Mouse (Mus musculus) MEL-GATA-1-ER (cell line): ENCODE measurements around the gene Cntn1.
"Not testable (repeated sequence)": the region's sequence is repeated elsewhere in the genome, so short reads cannot be mapped to it uniquely, and the experiment has no call there.

ENCODE experiments used
- DNase-seq: peaks from one replicate; pipeline ENCODE4 v3.0.0-alpha.2; 2012; ENCODE audit warnings: low read depth; ENCODE audit errors: extremely low read depth

Cntn1 gene

DNA sequence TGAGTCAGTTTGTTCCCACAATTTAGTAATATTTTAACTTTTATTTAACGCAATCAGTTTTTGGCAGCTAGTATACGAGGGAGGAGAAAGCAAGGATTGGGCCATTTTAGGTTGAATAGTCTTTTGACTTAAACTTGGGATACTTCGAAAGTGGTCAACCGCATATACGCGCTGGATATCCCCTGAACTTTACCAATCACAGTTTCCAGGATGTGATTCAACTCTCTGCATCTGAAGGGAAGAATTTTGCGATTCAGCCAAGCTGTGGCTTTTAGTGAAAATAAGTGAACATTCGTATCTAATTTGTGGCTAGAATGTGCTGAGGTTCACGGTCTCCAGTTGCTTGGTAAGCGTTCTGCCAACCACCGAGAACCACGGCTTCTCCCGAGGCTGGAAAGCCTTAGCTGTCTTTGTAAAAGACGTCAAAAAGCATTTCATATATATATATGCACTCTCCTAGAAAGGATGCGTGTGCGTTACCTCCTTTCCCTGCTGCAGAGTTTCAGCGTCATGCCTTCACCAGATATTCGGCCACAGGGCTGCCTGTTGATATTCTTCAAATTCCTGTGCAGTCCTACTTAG lies 217.9 kb downstream of the Cntn1 start:
- DNase-seq, result no peak

DNA sequence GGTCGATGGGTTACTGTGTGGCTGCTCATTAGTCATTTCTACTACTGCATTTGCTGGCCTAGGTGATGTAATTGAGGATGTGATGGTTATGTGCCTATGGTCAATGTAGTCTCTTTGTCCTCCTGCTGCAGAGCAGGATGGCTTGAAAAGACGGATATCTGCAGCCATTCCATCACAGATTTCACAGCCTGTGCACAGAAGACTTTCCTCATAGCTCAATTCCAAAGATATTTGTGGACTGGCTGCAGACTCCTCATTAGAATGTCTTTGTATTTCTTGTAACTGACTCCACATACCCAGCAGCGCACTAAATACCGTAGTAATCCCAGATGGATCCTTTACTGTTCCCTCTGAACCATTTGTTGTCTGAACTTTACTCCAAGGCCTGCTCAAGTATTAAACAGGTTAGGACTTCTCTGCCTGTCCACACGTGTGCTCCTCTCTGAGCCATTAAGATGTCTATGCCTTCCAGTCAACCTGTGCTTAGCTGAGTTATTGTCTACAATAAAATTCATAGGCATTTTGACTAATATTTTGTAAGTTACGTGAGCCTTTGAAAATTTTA lies 220.9 kb downstream of the Cntn1 start:
- no peak for DNase-seq

DNA sequence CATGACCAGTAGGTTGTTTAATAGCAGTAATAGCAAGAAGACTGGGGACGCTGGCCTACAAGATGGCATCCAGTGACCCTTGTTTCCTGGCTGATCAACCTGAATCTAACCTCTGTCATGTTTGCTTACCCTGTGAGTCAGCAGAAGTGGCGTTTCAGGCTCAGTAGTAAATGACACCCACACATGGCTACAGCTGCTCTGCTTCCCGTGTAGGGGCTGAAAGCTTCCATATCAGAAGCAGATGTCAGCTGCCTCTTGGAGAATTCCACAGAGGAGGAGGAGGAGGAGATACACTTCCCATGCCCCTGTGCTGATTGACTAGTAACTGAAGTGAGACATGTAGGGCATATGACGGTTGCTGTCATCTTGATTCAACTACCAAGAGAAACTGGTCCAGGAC lies 225.9 kb downstream of the Cntn1 start:
- no peak for DNase-seq

DNA sequence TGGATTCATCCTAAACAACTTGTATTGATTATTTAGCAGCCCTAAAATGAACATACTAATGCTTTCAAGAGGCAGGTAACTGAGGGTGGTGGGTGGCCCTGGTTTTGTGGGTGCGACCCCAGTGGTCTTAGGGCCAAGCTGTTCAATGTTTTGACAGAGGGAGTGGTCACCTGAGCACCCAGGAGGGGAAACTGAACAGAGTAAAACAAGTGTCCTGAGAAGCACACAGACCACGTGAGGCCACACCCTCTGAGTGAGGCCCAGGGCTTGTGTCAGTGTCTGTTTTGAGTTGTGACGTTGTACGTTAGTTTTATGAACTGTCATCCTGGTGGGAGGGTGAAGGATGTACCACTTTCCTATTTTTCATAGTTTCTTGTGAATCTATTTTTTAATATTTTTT lies 227.0 kb downstream of the Cntn1 start:
- DNase-seq, result no peak

DNA sequence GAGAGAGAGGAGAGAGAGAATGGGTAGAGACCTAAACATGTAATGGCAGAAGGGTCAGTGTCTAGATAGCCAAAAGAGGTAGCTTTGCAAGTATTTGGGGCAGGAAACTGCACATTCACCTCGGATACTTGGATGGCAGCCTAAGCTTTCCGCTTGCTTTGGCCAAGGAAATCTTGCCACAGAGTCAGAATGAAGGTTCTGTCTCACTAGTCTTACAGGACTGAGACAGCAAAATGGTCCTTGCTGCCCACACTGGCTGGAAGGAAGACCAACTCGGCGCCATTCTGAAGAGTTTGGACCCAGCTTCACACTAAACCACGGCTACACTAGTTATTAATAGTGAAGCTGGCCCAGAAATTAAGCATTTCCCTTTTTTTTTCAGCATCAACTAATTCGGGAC lies 230.0 kb downstream of the Cntn1 start:
- DNase-seq, result no peak

DNA sequence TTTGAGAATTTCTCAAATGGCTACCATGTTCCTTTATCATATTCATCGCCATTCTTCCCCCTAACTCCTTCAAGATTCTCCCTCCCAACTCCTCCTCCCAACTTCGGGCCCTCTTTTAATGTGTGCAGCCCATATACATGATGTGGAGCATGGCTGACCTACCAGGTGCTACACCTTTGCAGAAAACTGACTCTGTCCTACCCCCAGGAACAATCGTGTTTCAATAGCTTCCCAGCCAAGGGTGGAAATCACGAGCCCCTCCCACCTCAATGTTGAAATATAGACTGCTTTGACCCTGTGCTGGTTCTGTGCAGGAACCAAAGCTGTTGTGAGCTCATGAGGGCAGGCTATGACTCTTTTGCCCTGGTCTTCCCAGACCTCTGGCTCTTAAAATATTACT lies 236.7 kb downstream of the Cntn1 start:
- DNase-seq, result no peak

DNA sequence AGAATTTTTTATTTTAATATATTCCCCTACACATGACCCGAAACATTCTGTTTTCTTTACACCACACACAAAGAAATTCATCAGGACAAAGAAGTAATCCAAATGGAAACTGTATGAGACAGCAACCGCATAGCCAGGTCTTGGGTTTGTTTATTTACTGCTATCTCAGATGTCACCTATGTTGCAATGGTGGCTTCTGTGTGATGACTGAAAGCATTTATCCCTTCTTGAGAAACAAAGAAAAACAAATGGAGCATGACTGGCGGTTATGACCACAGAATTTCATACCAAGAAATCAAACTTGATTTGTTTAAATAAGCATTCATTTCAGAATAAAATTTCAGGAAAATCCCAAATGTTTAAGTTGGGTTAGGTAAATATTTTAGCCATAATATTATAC lies 245.5 kb downstream of the Cntn1 start:
- DNase-seq, result no peak

DNA sequence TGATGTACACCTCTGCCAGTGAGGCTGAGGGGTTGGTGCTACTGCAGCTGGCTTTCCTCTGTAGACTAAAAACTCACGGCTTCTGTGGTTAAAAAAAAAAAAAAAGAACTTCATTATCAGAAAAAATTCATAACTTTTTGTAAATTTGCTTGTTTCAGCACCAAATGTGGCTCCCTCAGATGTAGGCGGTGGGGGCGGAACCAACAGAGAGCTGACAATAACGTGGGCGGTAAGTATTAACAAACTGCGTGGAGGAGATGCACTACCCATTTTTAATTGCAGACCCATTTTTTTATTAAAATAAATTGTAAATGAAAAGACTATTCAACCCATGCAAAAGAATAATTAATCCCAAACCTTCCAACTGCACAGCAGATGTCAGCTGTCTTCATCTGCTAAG lies 251.8 kb downstream of the Cntn1 start:
- no peak for DNase-seq

DNA sequence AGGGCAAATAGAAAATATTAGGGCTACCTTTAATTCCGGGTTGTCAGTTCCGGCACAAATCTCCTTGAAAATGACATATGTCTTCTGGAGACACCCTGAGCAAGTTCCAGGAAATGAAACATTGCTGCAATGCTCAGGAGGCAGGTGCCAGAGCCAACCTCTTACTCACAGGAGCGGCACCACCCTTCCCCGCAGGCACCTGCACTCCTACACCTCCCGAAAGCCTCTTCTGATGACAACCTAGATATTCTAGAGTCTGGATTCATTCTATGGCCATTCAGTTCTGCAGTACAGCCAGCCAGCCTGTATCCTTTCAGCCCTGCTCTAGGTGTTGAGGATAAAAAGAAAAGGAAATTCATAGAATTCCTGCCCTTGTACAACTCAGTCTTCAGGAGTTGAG lies 253.3 kb downstream of the Cntn1 start:
- no peak for DNase-seq

DNA sequence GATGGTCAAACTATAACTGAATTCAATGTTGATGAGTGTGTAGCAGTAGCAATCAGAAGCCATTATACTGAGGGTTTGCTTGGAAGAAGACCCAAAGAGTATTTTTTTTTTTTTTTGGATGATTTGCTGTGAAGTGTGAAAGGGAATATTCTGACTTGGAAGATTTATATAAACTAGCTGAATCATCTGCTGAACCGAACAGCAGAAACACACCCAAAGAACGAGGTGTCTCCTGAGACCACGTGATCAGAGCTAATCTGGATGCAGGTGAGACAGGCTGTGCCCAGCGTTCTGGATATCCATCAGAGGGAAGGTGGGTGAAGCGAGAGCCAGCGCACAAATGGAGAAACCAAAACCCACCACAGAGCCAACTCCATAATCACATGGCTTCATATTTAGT lies 271.0 kb downstream of the Cntn1 start:
- DNase-seq, result no peak

DNA sequence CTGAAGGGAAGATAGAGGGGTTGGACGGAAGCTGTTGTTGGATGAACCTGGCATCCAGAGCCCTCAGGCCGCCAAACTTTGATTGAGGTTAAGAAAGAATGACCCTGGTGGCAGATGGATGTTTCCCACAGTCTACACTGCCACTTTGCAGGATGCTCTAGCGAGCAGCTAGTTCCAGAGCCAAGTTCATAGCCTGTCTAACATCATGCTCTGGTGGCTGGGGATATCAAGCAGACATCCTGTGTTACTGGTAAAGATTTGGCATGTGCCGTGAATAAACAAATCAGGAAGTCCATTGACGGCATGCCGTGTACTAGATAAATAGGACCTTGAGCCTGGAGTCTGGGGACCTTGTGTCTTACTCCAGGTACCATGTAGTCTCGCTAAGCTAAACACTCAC lies 276.1 kb downstream of the Cntn1 start:
- DNase-seq, result no peak

DNA sequence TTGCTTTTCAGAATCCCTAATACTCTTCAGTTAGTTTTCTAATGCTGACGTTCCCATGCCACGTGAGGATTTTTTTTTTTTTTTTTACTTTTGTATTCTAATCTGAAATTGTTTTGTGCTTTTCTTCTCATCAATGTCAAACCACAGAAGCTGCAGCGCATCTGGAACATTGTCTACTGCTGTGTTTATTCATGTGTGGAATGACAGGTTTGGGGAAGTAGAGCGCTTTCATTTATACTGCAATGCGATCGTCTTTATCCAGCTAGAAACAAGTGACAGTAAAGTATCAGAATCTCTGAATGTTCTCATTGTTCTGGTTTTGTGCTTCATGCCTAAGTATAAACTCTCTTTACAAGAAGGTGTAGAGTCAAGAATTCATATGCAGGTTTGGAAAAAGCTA lies 289.3 kb downstream of the Cntn1 start:
- no peak for DNase-seq

DNA sequence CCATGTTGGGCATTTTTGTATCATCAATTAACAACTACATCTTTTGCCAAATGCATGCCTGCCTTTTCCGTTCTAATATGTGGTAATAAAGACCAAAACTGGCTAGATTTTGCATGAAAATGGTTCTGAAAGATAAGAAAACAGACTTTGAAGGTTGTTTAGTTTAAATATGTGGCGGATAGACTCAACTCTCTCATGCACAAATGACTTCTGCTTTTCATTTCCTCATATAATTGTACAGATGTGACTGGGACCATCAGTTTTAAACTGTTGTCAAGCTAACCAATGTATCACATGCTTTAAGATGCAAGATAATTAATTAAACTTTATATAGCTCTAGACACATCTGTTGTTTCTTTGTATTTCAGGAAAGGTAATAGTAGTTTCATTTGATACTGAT lies 290.5 kb downstream of the Cntn1 start:
- DNase-seq, result no peak

DNA sequence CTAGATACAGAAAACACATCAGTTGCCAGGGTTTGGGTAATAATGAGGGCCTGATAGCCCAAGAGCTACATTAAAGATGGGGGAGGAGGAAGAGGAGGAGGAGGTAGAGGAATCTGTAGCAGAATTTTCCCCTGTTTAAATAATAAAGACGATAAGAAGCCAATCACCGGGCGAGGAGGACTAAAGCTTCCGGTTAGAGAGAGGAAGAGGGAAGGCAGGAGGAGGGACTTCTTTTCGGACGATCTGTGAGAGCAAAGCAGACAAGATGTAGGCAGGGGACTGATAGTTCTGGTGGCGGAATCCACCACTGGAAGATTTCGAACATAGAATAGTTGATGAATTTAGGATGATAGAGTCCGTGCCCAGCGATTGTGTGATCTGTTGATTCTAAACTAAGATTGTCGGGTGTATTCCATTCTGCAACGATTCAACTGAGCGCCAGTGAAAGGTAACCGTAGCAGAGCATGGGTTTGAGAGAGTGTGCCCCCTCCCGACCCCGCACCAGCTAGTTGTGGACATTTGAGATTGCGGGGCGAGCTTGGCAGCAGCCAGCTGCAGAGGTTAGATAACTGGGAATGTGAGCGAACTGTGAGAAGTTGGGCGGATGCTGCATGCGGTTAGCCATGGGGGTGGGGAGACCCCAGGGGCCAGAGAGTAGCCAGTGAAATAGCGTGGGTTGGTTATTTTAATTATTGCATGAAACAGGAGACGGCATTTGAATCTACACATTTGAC lies 293.3 kb downstream of the Cntn1 start:
- no peak for DNase-seq

DNA sequence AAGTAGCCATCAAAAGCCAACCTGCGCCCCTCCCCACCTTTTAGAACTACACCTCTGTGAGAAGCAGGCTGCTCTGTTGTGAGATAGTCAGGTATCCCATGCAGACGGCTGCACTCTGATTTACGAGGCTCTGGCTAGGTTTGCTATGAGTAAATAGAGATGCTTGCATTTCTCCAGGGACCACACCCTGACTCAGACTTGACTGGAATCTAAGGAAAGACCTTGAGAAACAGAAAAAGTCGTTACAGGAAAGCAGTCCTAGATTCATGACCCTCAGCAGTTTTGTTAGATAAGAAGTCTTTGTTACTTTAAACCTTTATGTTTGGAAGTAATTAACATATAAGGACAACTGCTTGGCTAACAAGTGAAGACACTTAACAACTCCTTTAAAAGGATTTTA lies 296.5 kb downstream of the Cntn1 start:
- no peak for DNase-seq

DNA sequence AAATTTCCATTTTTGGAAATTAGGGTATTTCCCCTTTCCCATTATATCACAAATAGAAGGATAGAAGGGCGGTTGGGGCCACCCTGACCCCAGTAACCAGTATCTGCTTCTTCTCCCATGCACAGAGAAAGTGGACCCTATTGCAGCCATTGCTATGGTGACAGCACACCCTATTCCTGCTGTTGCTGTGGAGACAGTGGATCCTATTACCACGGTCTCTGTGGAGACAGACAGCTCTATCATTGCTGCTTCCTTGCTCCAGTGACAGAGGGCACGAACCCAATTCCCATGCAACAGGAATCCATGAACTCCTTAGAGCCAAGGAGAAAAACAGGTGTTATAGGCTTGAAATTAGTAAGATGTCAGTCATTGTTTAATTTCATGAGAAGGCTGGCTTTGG lies 296.9 kb downstream of the Cntn1 start:
- DNase-seq, result no peak

DNA sequence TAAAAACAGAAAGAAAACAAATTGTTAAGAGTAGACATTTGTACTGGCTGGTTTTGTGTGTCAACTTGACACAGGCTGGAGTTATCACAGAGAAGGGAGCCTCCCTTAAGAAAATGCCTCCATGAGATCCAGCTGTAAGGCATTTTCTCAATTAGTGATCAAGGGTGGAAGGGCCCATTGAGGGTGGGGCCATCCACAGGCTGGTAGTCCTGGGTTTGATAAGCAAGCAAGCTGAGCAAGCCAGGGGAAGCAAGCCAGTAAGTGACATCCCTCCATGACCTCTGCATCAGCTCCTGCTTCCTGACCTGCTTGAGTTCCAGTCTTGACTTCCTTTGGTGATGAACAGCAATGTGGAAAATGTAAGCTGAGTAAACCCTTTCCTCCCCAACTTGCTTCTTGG lies 297.5 kb downstream of the Cntn1 start:
- not testable (repeated sequence) for DNase-seq

DNA sequence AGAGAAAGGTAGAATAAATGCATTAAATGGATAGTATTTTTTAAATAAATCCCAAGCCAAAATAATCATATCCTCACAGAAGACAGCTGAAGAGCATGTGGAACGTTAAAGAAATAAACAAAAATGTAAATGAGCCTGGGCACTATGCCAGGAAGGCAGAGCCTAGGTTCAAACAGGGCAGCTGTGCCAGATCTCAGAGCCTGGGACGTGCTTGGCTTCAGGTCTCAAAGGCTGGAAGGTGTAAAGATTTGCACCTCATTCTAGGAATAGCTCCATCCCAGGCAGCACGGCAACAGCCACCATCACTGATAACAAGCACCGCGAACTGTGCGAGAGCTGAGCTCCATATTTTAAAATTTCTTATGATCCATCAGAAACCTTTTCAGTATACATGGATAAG lies 313.2 kb downstream of the Cntn1 start:
- no peak for DNase-seq

DNA sequence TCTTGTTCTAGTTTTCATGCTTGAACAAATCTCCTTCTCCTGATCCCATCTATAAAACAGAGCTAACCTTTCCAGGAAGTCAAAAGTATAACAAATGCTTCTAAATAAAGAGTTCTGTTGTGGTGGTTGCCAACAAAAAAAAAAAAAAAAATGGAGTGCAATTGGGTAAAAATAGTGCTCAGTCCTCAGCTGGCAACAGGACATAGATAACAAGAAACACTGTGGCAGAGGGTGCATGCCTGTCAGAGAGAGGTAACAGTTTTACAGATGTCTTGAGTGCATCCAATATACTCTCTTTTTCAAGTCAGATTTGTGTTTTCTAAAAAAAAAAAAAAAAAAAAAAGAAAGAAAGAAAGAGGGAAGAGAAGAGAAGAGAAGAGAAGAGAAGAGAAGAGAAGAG lies 313.6 kb downstream of the Cntn1 start:
- no peak for DNase-seq
